Mouse (Mus musculus) cortical plate, adult 2 months (tissue): ENCODE measurements around the gene Itga9. TPM values are rescaled to one million over a fixed set of nuclear protein-coding genes. Genes with fewer than 3 reads are reported as not detected.

Source experiments
- H3K27ac ChIP-seq: fragments of 200-500 bp; 2 replicates; pipeline ENCODE4 v1.5.1; 2012; ENCODE audit warnings: low read length, control low read depth, inconsistent platforms; ENCODE audit not compliant: insufficient read depth
- H3K4me1 ChIP-seq: fragments of 200-500 bp; 2 replicates; pipeline ENCODE4 v1.6.1; 2011; ENCODE audit warnings: low read length; ENCODE audit not compliant: control insufficient read depth, insufficient read depth
- H3K4me3 ChIP-seq: fragments of 200-500 bp; 2 replicates; pipeline ENCODE4 v1.5.1; 2011; ENCODE audit warnings: mild to moderate bottlenecking, low read length, control low read depth; ENCODE audit not compliant: insufficient read depth
- CTCF ChIP-seq: fragments of 200-500 bp; IDR thresholded peaks from 2 replicates; pipeline ENCODE4 v1.5.1; 2011; ENCODE audit warnings: mild to moderate bottlenecking, control low read depth, low read length; ENCODE audit not compliant: insufficient read depth; ENCODE audit errors: extremely low read depth
- POLR2A ChIP-seq: fragments of 200-500 bp; IDR thresholded peaks from 2 replicates; pipeline ENCODE4 v1.6.1; 2011; ENCODE audit warnings: mild to moderate bottlenecking, low read length, control low read depth; ENCODE audit not compliant: insufficient read depth; ENCODE audit errors: extremely low read depth
- polyA plus RNA-seq: library from polyadenylated mRNA; depleted of rRNA; stranded (reverse); fragments of >200 nt; gene quantifications from 2 replicates; pipeline ENCODE4 v1.2.3, GENCODE M21; 2012

The Itga9 gene
- polyA plus RNA-seq, 1 experiment = 2.5 TPM

GRCm38 (mm10) chr9:118770366-118770765, 163.9 kb downstream of the Itga9 start:
- H3K4me1 ChIP-seq = no peaks in the 10 kb centered on the region
- no peak overlapping the region for H3K27ac ChIP-seq
- no peak overlapping the region for H3K4me3 ChIP-seq
- TF ChIP-seq CTCF (no peak), POLR2A (no peak)

GRCm38 (mm10) chr9:118774676-118775075, 168.2 kb downstream of the Itga9 start:
- Histone ChIP-seq H3K4me3 (no peak overlapping the region), H3K4me1 (no peaks in the 10 kb centered on the region), H3K27ac (no peak overlapping the region)
- TF ChIP-seq POLR2A (no peak), CTCF (no peak)

- H3K4me3 ChIP-seq = no peak overlapping the region
- no peak for TF ChIP-seq CTCF
- TF ChIP-seq POLR2A = no peak
- no peaks in the 10 kb centered on the region for H3K4me1 ChIP-seq
- H3K27ac ChIP-seq = no peak overlapping the region
Observed at GRCm38 (mm10) chr9:118776880-118777438, 170.5 kb downstream of the Itga9 start.

- TF ChIP-seq CTCF (no peak), POLR2A (no peak)
- H3K4me3 ChIP-seq = no peak overlapping the region
- H3K4me1 ChIP-seq = no peaks in the 10 kb centered on the region
- no peak overlapping the region for H3K27ac ChIP-seq
Observed at GRCm38 (mm10) chr9:118778596-118778995, 172.1 kb downstream of the Itga9 start.

GRCm38 (mm10) chr9:118784621-118785020, 178.1 kb downstream of the Itga9 start:
- Histone ChIP-seq H3K27ac (no peak overlapping the region), H3K4me3 (no peak overlapping the region), H3K4me1 (no peaks in the 10 kb centered on the region)
- TF ChIP-seq CTCF (no peak), POLR2A (no peak)

- TF ChIP-seq POLR2A = no peak
- TF ChIP-seq CTCF = no peak
- Histone ChIP-seq H3K4me1 (no peaks in the 10 kb centered on the region), H3K4me3 (no peak overlapping the region), H3K27ac (no peak overlapping the region)
Observed at GRCm38 (mm10) chr9:118785816-118786215, 179.3 kb downstream of the Itga9 start.

GRCm38 (mm10) chr9:118788869-118789281, 182.4 kb downstream of the Itga9 start:
- TF ChIP-seq CTCF (no peak), POLR2A (no peak)
- no peak overlapping the region for H3K27ac ChIP-seq
- H3K4me3 ChIP-seq = no peak overlapping the region
- H3K4me1 ChIP-seq = no peaks in the 10 kb centered on the region

GRCm38 (mm10) chr9:118791231-118791630, 184.7 kb downstream of the Itga9 start:
- Histone ChIP-seq H3K27ac (no peak overlapping the region), H3K4me1 (no peaks in the 10 kb centered on the region), H3K4me3 (no peak overlapping the region)
- no peak for TF ChIP-seq POLR2A
- no peak for TF ChIP-seq CTCF

GRCm38 (mm10) chr9:118793151-118793785, 186.8 kb downstream of the Itga9 start:
- H3K4me1 ChIP-seq = no peaks in the 10 kb centered on the region

GRCm38 (mm10) chr9:118794668-118795067, 188.2 kb downstream of the Itga9 start:
- Histone ChIP-seq H3K27ac (no peak overlapping the region), H3K4me3 (no peak overlapping the region), H3K4me1 (no peaks in the 10 kb centered on the region)
- TF ChIP-seq POLR2A (no peak), CTCF (no peak)

More at GRCm38 (mm10) chr9:118793151-118793785, 186.8 kb downstream of the Itga9 start:
- TF ChIP-seq CTCF (no peak), POLR2A (no peak)
- Histone ChIP-seq H3K27ac (no peak overlapping the region), H3K4me3 (no peak overlapping the region)

- H3K4me1 ChIP-seq = no peaks in the 10 kb centered on the region
- TF ChIP-seq CTCF (no peak), POLR2A (no peak)
- no peak overlapping the region for H3K27ac ChIP-seq
- H3K4me3 ChIP-seq = no peak overlapping the region
Observed at GRCm38 (mm10) chr9:118795304-118795703, 188.8 kb downstream of the Itga9 start.
